Mouse (Mus musculus) stomach, embryonic 15.5 days (tissue): ENCODE measurements at regions not wholly inside any gene's neighbourhood (a gene's known extent, or its start where the extent isn't known, plus 50 kb on each side); places are given as distances from the start of the nearest gene placed in this dataset.
"Not testable (repeated sequence)": the region's sequence is repeated elsewhere in the genome, so short reads cannot be mapped to it uniquely, and the experiment has no call there.

Experiments used
- ATAC-seq: fragments of 200-750 bp; cut with Nextera tagmentation; 2 replicates; pipeline ENCODE4 v1.8.0; 2017; ENCODE audit warnings: low read depth, moderate number of reproducible peaks, moderate TSS enrichment; ENCODE audit not compliant: insufficient read depth, low FRiP score
- H3K27ac ChIP-seq: fragments of 300-500 bp; sonication (generic); 2 replicates; pipeline ENCODE4 v1.5.1; 2015; ENCODE audit warnings: mild to moderate bottlenecking, inconsistent platforms
- H3K27me3 ChIP-seq: fragments of 300-500 bp; sonication (generic); replicated peaks from 2 replicates; pipeline ENCODE4 v1.6.1; 2015; ENCODE audit warnings: inconsistent platforms
- H3K36me3 ChIP-seq: fragments of 300-500 bp; sonication (generic); 2 replicates; pipeline ENCODE4 v1.6.1; 2015; ENCODE audit warnings: inconsistent platforms
- H3K4me1 ChIP-seq: fragments of 300-500 bp; sonication (generic); 2 replicates; pipeline ENCODE4 v1.6.1; 2015; ENCODE audit warnings: inconsistent platforms
- H3K4me2 ChIP-seq: fragments of 300-500 bp; sonication (generic); 2 replicates; pipeline ENCODE4 v1.6.1; 2015; ENCODE audit warnings: mild to moderate bottlenecking, inconsistent platforms
- H3K4me3 ChIP-seq: fragments of 300-500 bp; sonication (generic); replicated peaks from 2 replicates; pipeline ENCODE4 v1.5.1; 2015; ENCODE audit warnings: inconsistent platforms
- H3K9ac ChIP-seq: fragments of 300-500 bp; sonication (generic); 2 replicates; pipeline ENCODE4 v1.6.1; 2015; ENCODE audit warnings: inconsistent platforms
- H3K9me3 ChIP-seq: fragments of 300-500 bp; sonication (generic); 2 replicates; pipeline ENCODE4 v1.6.1; 2016; ENCODE audit warnings: inconsistent platforms
- WGBS: fragments of 180-500 bp; shearing (Covaris S2); methylation state at CpG from one replicate; pipeline ENCODE4 v1.1.7; 2015; 5-methylcytosine and 5-hydroxymethylcytosine counted together

GRCm38 (mm10) chr8:113490891-113491290 is 144.5 kb upstream of the Mon1b start:
- H3K27me3 ChIP-seq: no peaks in the 10 kb centered on the region
- no peaks in the 10 kb centered on the region for H3K36me3 ChIP-seq
- 73% methylated on average over 3 of the region's 3 CpGs for WGBS
- H3K4me3 ChIP-seq: no peak overlapping the region
- H3K4me2 ChIP-seq: no peak overlapping the region
- no peak overlapping the region for H3K9ac ChIP-seq
- no peaks in the 10 kb centered on the region for H3K4me1 ChIP-seq
- no peak overlapping the region for H3K27ac ChIP-seq
- H3K9me3 ChIP-seq: no peaks in the 10 kb centered on the region
- no peak for ATAC-seq

- H3K4me3 ChIP-seq: no peak overlapping the region
- WGBS: 39% methylated on average over 12 of the region's 12 CpGs
- 0 out of 2 replicates have a peak, but pooled peaks cover 2% of the 10 kb centered on the region for H3K4me1 ChIP-seq
- H3K27ac ChIP-seq: no peak overlapping the region
- H3K9me3 ChIP-seq: no peaks in the 10 kb centered on the region
- no peaks in the 10 kb centered on the region for H3K36me3 ChIP-seq
- no peak overlapping the region for H3K9ac ChIP-seq
- peak; percentile 56; the same call in 1 of the 2 replicates for ATAC-seq
- no peaks in the 10 kb centered on the region for H3K27me3 ChIP-seq
- no peak overlapping the region for H3K4me2 ChIP-seq
Measured at GRCm38 (mm10) chr8:113496896-113497295, 138.5 kb upstream of the Mon1b start.

- no peaks in the 10 kb centered on the region for H3K36me3 ChIP-seq
- no peaks in the 10 kb centered on the region for H3K27me3 ChIP-seq
- no peak overlapping the region for H3K9ac ChIP-seq
- no peaks in the 10 kb centered on the region for H3K9me3 ChIP-seq
- no peak for ATAC-seq
- H3K4me1 ChIP-seq: 0 out of 2 replicates have a peak, but pooled peaks cover 2% of the 10 kb centered on the region
- H3K4me3 ChIP-seq: no peak overlapping the region
- H3K4me2 ChIP-seq: no peak overlapping the region
- 66% methylated on average over 4 of the region's 4 CpGs for WGBS
- H3K27ac ChIP-seq: no peak overlapping the region
Measured at GRCm38 (mm10) chr8:113502671-113503070, 132.7 kb upstream of the Mon1b start.

- no peak overlapping the region for H3K4me3 ChIP-seq
- H3K36me3 ChIP-seq: no peaks in the 10 kb centered on the region
- ATAC-seq: no peak
- no peaks in the 10 kb centered on the region for H3K9me3 ChIP-seq
- H3K4me2 ChIP-seq: no peak overlapping the region
- H3K4me1 ChIP-seq: no peaks in the 10 kb centered on the region
- no peak overlapping the region for H3K9ac ChIP-seq
- 93% methylated on average over 4 of the region's 4 CpGs for WGBS
- no peak overlapping the region for H3K27ac ChIP-seq
- H3K27me3 ChIP-seq: no peaks in the 10 kb centered on the region
Measured at GRCm38 (mm10) chr8:113512856-113513255, 122.5 kb upstream of the Mon1b start.

GRCm38 (mm10) chr8:113513886-113514730 is 121.3 kb upstream of the Mon1b start:
- Histone ChIP-seq H3K27me3 (no peaks in the 10 kb centered on the region), H3K4me3 (no peak overlapping the region), H3K9me3 (no peaks in the 10 kb centered on the region), H3K9ac (no peak overlapping the region), H3K4me1 (no peaks in the 10 kb centered on the region), H3K27ac (no peak overlapping the region), H3K4me2 (no peak overlapping the region), H3K36me3 (no peaks in the 10 kb centered on the region)
- 57% methylated on average over 14 of the region's 14 CpGs for WGBS
- ATAC-seq: 0 out of 2 replicates have a peak, but pooled peaks have one; percentile 10

GRCm38 (mm10) chr8:113514731-113515375 is 120.5 kb upstream of the Mon1b start:
- 74% methylated on average over 4 of the region's 4 CpGs for whole genome bisulfite sequencing
- H3K27ac ChIP-seq, H3K36me3 ChIP-seq, H3K9ac ChIP-seq, H3K4me3 ChIP-seq, H3K9me3 ChIP-seq, H3K4me1 ChIP-seq, H3K4me2 ChIP-seq, H3K27me3 ChIP-seq, ATAC-seq: not testable (repeated sequence)

- WGBS: 74% methylated on average over 7 of the region's 7 CpGs
- Histone ChIP-seq H3K4me1 (no peaks in the 10 kb centered on the region), H3K4me3 (no peak overlapping the region), H3K4me2 (no peak overlapping the region), H3K9ac (no peak overlapping the region), H3K9me3 (no peaks in the 10 kb centered on the region), H3K27me3 (no peaks in the 10 kb centered on the region), H3K36me3 (no peaks in the 10 kb centered on the region), H3K27ac (no peak overlapping the region)
- no peak for ATAC-seq
Measured at GRCm38 (mm10) chr8:113516176-113516575, 119.2 kb upstream of the Mon1b start.

GRCm38 (mm10) chr8:113517912-113518311 is 117.5 kb upstream of the Mon1b start:
- no peaks in the 10 kb centered on the region for H3K27me3 ChIP-seq
- no peaks in the 10 kb centered on the region for H3K9me3 ChIP-seq
- H3K4me1 ChIP-seq: no peaks in the 10 kb centered on the region
- no peak overlapping the region for H3K4me2 ChIP-seq
- no peak overlapping the region for H3K27ac ChIP-seq
- 84% methylated on average over 1 of the region's 1 CpGs for WGBS
- no peaks in the 10 kb centered on the region for H3K36me3 ChIP-seq
- no peak overlapping the region for H3K9ac ChIP-seq
- ATAC-seq: no peak
- no peak overlapping the region for H3K4me3 ChIP-seq

- H3K27ac ChIP-seq: no peak overlapping the region
- no peak overlapping the region for H3K9ac ChIP-seq
- no peaks in the 10 kb centered on the region for H3K27me3 ChIP-seq
- no peaks in the 10 kb centered on the region for H3K9me3 ChIP-seq
- ATAC-seq: no peak
- 52% methylated on average over 1 of the region's 1 CpGs for WGBS
- H3K4me3 ChIP-seq: no peak overlapping the region
- no peaks in the 10 kb centered on the region for H3K36me3 ChIP-seq
- no peaks in the 10 kb centered on the region for H3K4me1 ChIP-seq
- no peak overlapping the region for H3K4me2 ChIP-seq
Measured at GRCm38 (mm10) chr8:113523561-113523960, 111.8 kb upstream of the Mon1b start.

- Histone ChIP-seq H3K27me3 (no peaks in the 10 kb centered on the region), H3K4me1 (no peaks in the 10 kb centered on the region), H3K9ac (no peak overlapping the region), H3K9me3 (no peaks in the 10 kb centered on the region), H3K4me2 (no peak overlapping the region), H3K4me3 (no peak overlapping the region), H3K36me3 (no peaks in the 10 kb centered on the region), H3K27ac (no peak overlapping the region)
- ATAC-seq: no peak
- 42% methylated on average over 10 of the region's 10 CpGs for WGBS
Measured at GRCm38 (mm10) chr8:113531116-113531665, 104.2 kb upstream of the Mon1b start.

GRCm38 (mm10) chr8:113532881-113533280 is 102.5 kb upstream of the Mon1b start:
- Histone ChIP-seq H3K9ac (no peak overlapping the region), H3K9me3 (no peaks in the 10 kb centered on the region), H3K27me3 (no peaks in the 10 kb centered on the region), H3K4me1 (no peaks in the 10 kb centered on the region), H3K36me3 (no peaks in the 10 kb centered on the region), H3K27ac (no peak overlapping the region), H3K4me3 (no peak overlapping the region), H3K4me2 (no peak overlapping the region)
- WGBS: 51% methylated on average over 4 of the region's 4 CpGs
- ATAC-seq: no peak

- no peak overlapping the region for H3K4me2 ChIP-seq
- WGBS: 77% methylated on average over 6 of the region's 6 CpGs
- peak overlapping the region; percentile 23; the same call in 1 of the 2 replicates for H3K27ac ChIP-seq
- H3K36me3 ChIP-seq: no peaks in the 10 kb centered on the region
- H3K4me3 ChIP-seq: no peak overlapping the region
- no peaks in the 10 kb centered on the region for H3K9me3 ChIP-seq
- H3K27me3 ChIP-seq: no peaks in the 10 kb centered on the region
- no peaks in the 10 kb centered on the region for H3K4me1 ChIP-seq
- ATAC-seq: no peak
- H3K9ac ChIP-seq: no peak overlapping the region
Measured at GRCm38 (mm10) chr8:113541437-113541836, 94.0 kb upstream of the Mon1b start.
